Mouse (Mus musculus) brain, embryonic 14.5 days (tissue): ENCODE results near the gene Ttll11.

Experiments used
- CTCF ChIP-seq: fragments of 200-500 bp; IDR thresholded peaks from 2 replicates; pipeline ENCODE4 v1.5.1; 2012; ENCODE audit warnings: inconsistent platforms, mild to moderate bottlenecking, moderate library complexity, borderline replicate concordance; ENCODE audit not compliant: insufficient read depth, insufficient read length; ENCODE audit errors: extremely low read depth
- POLR2A ChIP-seq: fragments of 200-500 bp; IDR thresholded peaks from 2 replicates; pipeline ENCODE4 v1.6.1; 2012; ENCODE audit warnings: mild to moderate bottlenecking, inconsistent platforms, borderline replicate concordance; ENCODE audit not compliant: poor library complexity, insufficient read depth, insufficient read length, severe bottlenecking; ENCODE audit errors: extremely low read depth

DNA sequence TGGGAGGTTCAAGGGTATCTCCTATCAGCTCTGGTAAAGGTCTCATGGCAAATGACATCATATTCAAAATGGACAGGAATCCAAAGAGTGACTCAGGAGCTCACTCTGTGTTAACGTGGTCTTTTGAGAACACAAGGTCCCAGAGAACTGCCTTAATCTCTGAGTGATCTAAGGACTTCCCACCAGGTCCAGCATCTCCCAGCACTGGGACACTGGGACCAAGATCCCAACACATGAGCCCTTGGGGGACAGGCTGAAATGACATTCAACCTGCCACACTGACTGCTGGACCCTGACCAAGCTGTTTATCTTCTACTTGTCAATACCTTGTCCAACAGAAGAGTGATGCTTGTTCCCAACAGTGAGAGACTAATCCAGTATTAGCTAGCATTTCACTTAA, 68.0 kb downstream of the Ttll11 start:
- TF ChIP-seq CTCF, result no peak
- no peak for TF ChIP-seq POLR2A
